Mouse (Mus musculus): Measurements from ENCODE around the gene Gpx3. TPM values are rescaled to one million over a fixed set of nuclear protein-coding genes. Genes with fewer than 3 reads are reported as not detected.
A peak's percentile ranks its signal among the peaks of the same experiment; 100 is the strongest.

Gene Gpx3
- polyA plus RNA-seq, 1 experiment from 2014 or later = 144 TPM

DNA sequence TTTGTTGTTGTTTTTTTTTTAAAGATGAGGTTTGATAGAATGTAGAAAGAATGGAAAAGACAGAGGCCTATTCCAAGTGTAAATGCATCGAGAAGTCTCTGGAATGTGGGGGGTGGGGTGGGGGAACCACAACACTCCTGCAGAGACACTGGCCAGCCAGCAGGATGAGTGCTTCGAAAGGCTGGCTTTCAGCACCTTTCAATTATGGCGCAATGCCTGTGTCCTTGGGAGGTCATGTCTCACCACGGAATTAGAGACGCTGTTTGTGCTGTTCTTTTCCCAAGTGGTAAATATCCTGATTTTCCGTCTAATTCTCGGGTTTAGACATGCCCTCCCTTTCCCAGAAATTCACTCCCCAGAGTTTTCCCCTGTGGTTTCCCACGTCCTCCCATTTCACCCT, 19.6 kb upstream of the Gpx3 start:
- Histone ChIP-seq H3K4me1 (ENCODE audit: insufficient read depth) (no peaks in the 10 kb centered on the region; the same call in 1 of the 2 replicates), H3K9me3 (ENCODE audit: low read depth, low read length) (no peaks in the 10 kb centered on the region), H3K4me3 (ENCODE audit: low read depth, low read length) (no peak overlapping the region), H3K9ac (no peak overlapping the region), H3K4me2 (no peak overlapping the region), H3K36me3 (ENCODE audit: insufficient read depth) (no peaks in the 10 kb centered on the region), H3K27me3 (ENCODE audit: insufficient read depth, low read length) (no peaks in the 10 kb centered on the region), H3K27ac (ENCODE audit: low read depth) (no peak overlapping the region)
- DNase-seq (peak; percentile 69), ATAC-seq (ENCODE audit: insufficient read depth) (0 out of 2 replicates have a peak, but pooled peaks have one; percentile 42)
- TF ChIP-seq CTCF (IDR thresholded peaks at IDR 0.05; ENCODE audit: low read depth) = peak; percentile 24; the same call in 1 of the 2 replicates
- 24% methylated on average over 8 of the region's 8 CpGs for WGBS

GRCm38 (mm10) chr11:54884197-54884828, 17.9 kb upstream of the Gpx3 start:
- WGBS = 65% methylated on average over 5 of the region's 5 CpGs
- TF ChIP-seq CTCF (IDR thresholded peaks at IDR 0.05; ENCODE audit: low read depth) = no peak
- Histone ChIP-seq H3K9me3 (ENCODE audit: low read depth, low read length) (no peaks in the 10 kb centered on the region), H3K4me2 (no peak overlapping the region), H3K4me1 (ENCODE audit: insufficient read depth) (no peaks in the 10 kb centered on the region; the same call in 1 of the 2 replicates), H3K36me3 (ENCODE audit: insufficient read depth) (no peaks in the 10 kb centered on the region), H3K4me3 (ENCODE audit: low read depth, low read length) (no peak overlapping the region), H3K27ac (ENCODE audit: low read depth) (no peak overlapping the region), H3K27me3 (ENCODE audit: insufficient read depth, low read length) (no peaks in the 10 kb centered on the region), H3K9ac (no peak overlapping the region)
- DNase-seq = peak; percentile 42
- ATAC-seq (ENCODE audit: insufficient read depth) = no peak

DNA sequence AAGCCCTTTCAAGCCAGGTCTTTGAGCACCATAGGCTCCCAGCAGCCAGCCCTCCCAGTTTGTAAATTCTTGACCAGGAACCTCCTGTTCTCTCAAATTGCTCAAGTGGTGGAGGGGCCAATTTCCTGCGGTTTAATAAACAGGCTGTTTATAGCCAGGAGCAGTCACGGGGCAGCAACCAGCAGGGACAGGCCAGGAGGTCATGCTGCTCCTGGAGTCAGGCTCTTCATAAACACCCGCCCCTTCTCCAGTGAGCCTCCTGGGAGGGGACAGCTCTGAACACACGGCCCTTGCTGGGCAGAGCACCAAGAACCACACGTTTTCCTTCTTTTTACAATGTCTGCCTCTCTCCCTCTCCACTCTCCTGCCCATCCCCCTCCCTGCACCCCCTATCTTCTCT, 17.3 kb upstream of the Gpx3 start:
- H3K27ac ChIP-seq (ENCODE audit: low read depth) = no peak overlapping the region
- DNase-seq (peak; percentile 72), ATAC-seq (ENCODE audit: insufficient read depth) (peak; percentile 68; the same call in 1 of the 2 replicates)
- TF ChIP-seq CTCF (IDR thresholded peaks at IDR 0.05; ENCODE audit: low read depth) = no peak
- H3K36me3 ChIP-seq (ENCODE audit: insufficient read depth) = no peaks in the 10 kb centered on the region
- H3K9me3 ChIP-seq (ENCODE audit: low read depth, low read length) = no peaks in the 10 kb centered on the region
- H3K4me3 ChIP-seq (ENCODE audit: low read depth, low read length) = no peak overlapping the region
- no peaks in the 10 kb centered on the region; the same call in 1 of the 2 replicates for H3K4me1 ChIP-seq (ENCODE audit: insufficient read depth)
- H3K27me3 ChIP-seq (ENCODE audit: insufficient read depth, low read length) = no peaks in the 10 kb centered on the region
- no peak overlapping the region for H3K4me2 ChIP-seq
- H3K9ac ChIP-seq = no peak overlapping the region
- 14% methylated on average over 5 of the region's 5 CpGs for WGBS

DNA sequence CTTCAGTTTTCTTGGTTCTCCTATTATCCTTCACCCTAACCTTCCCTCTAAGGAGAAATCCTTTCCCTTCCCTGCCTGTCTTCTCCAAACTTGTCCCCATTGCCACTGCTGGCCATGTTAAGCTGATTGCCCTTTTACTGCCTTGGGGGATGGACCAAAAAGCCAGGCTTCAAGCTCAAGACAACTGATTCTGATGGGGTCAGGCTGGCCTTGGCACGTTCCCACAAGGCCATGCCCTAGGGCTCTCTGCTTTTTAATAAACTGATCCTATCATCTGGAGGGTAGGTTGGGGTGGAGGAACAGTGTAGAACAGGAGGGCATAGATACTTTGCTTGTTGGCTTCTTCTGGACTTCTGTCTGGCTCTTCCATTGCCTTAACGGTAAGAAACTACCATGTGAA, 16.8 kb upstream of the Gpx3 start:
- DNase-seq (no peak), ATAC-seq (ENCODE audit: insufficient read depth) (no peak)
- Histone ChIP-seq H3K36me3 (ENCODE audit: insufficient read depth) (no peaks in the 10 kb centered on the region), H3K27me3 (ENCODE audit: insufficient read depth, low read length) (no peaks in the 10 kb centered on the region), H3K4me1 (ENCODE audit: insufficient read depth) (no peaks in the 10 kb centered on the region; the same call in 1 of the 2 replicates), H3K4me2 (no peak overlapping the region), H3K9me3 (ENCODE audit: low read depth, low read length) (no peaks in the 10 kb centered on the region), H3K9ac (no peak overlapping the region), H3K27ac (ENCODE audit: low read depth) (no peak overlapping the region), H3K4me3 (ENCODE audit: low read depth, low read length) (no peak overlapping the region)
- WGBS = 81% methylated on average over 2 of the region's 2 CpGs
- no peak for TF ChIP-seq CTCF (IDR thresholded peaks at IDR 0.05; ENCODE audit: low read depth)

GRCm38 (mm10) chr11:54887927-54888326, 14.3 kb upstream of the Gpx3 start:
- Histone ChIP-seq H3K9ac (no peak overlapping the region), H3K36me3 (ENCODE audit: insufficient read depth) (no peaks in the 10 kb centered on the region), H3K4me1 (ENCODE audit: insufficient read depth) (no peaks in the 10 kb centered on the region), H3K27me3 (ENCODE audit: insufficient read depth, low read length) (no peaks in the 10 kb centered on the region), H3K9me3 (ENCODE audit: low read depth, low read length) (no peaks in the 10 kb centered on the region), H3K4me2 (no peak overlapping the region), H3K4me3 (ENCODE audit: low read depth, low read length) (no peak overlapping the region), H3K27ac (ENCODE audit: low read depth) (no peak overlapping the region)
- DNase-seq (no peak), ATAC-seq (ENCODE audit: insufficient read depth) (no peak)
- TF ChIP-seq CTCF (IDR thresholded peaks at IDR 0.05; ENCODE audit: low read depth) = no peak
- 56% methylated on average over 6 of the region's 6 CpGs for WGBS

- Histone ChIP-seq H3K9me3 (ENCODE audit: low read depth, low read length) (no peaks in the 10 kb centered on the region), H3K4me3 (ENCODE audit: low read depth, low read length) (no peak overlapping the region), H3K4me1 (ENCODE audit: insufficient read depth) (no peaks in the 10 kb centered on the region), H3K9ac (no peak overlapping the region), H3K27me3 (ENCODE audit: insufficient read depth, low read length) (no peaks in the 10 kb centered on the region), H3K36me3 (ENCODE audit: insufficient read depth) (no peaks in the 10 kb centered on the region), H3K4me2 (no peak overlapping the region), H3K27ac (ENCODE audit: low read depth) (no peak overlapping the region)
- no peak for ATAC-seq (ENCODE audit: insufficient read depth)
- TF ChIP-seq CTCF (IDR thresholded peaks at IDR 0.05; ENCODE audit: low read depth) = no peak
- DNase-seq = no peak
- WGBS = 80% methylated on average over 5 of the region's 5 CpGs
These were observed 10.9 kb upstream of the Gpx3 start for GRCm38 (mm10) chr11:54891341-54891740.

GRCm38 (mm10) chr11:54892091-54892490, 10.2 kb upstream of the Gpx3 start:
- Histone ChIP-seq H3K9me3 (ENCODE audit: low read depth, low read length) (no peaks in the 10 kb centered on the region), H3K4me1 (ENCODE audit: insufficient read depth) (no peaks in the 10 kb centered on the region), H3K4me2 (no peak overlapping the region), H3K4me3 (ENCODE audit: low read depth, low read length) (no peak overlapping the region), H3K36me3 (ENCODE audit: insufficient read depth) (no peaks in the 10 kb centered on the region), H3K9ac (no peak overlapping the region), H3K27me3 (ENCODE audit: insufficient read depth, low read length) (no peaks in the 10 kb centered on the region), H3K27ac (ENCODE audit: low read depth) (no peak overlapping the region)
- TF ChIP-seq CTCF (IDR thresholded peaks at IDR 0.05; ENCODE audit: low read depth) = no peak
- DNase-seq (no peak), ATAC-seq (ENCODE audit: insufficient read depth) (no peak)
- WGBS = 35% methylated on average over 7 of the region's 7 CpGs

All from lung, embryonic 14.5 days (tissue).